Mouse (Mus musculus) ZHBTc4 (cell line): ENCODE measurements around the gene Pex16.
A peak's percentile ranks its signal among the peaks of the same experiment; 100 is the strongest.

Source experiments
- DNase-seq: peaks from one replicate; pipeline ENCODE4 v3.0.0-alpha.2; 2011; ENCODE audit warnings: low read depth, low spot score

Pex16 gene

GRCm38 (mm10) chr2:92422388-92423135 is 48.1 kb downstream of the Pex16 start:
- peak; percentile 35 for DNase-seq

- DNase-seq = no peak
Observed at GRCm38 (mm10) chr2:92423156-92423555, 48.7 kb downstream of the Pex16 start.

GRCm38 (mm10) chr2:92423702-92424461 is 49.4 kb downstream of the Pex16 start:
- DNase-seq = peak; percentile 72

GRCm38 (mm10) chr2:92424462-92425308 is 50.2 kb downstream of the Pex16 start:
- DNase-seq = peak; percentile 67

GRCm38 (mm10) chr2:92425366-92425765 is 50.9 kb downstream of the Pex16 start:
- no peak for DNase-seq

GRCm38 (mm10) chr2:92426426-92426825 is 52.0 kb downstream of the Pex16 start:
- no peak for DNase-seq

- peak; percentile 65 for DNase-seq
Observed at GRCm38 (mm10) chr2:92427882-92428281, 53.4 kb downstream of the Pex16 start.

- DNase-seq = no peak
Observed at GRCm38 (mm10) chr2:92430089-92430488, 55.6 kb downstream of the Pex16 start.
